Mouse (Mus musculus) embryo, embryonic 10.5 days (tissue): ENCODE data around the gene Phactr1.

Source experiments
- DNase-seq: peaks from one replicate; pipeline ENCODE4 v3.0.0-alpha.2; 2015; ENCODE audit warnings: low spot score

Phactr1 gene

GRCm38 (mm10) chr13:42759170-42759569 lies 78.7 kb downstream of the Phactr1 start:
- no peak for DNase-seq

DNA sequence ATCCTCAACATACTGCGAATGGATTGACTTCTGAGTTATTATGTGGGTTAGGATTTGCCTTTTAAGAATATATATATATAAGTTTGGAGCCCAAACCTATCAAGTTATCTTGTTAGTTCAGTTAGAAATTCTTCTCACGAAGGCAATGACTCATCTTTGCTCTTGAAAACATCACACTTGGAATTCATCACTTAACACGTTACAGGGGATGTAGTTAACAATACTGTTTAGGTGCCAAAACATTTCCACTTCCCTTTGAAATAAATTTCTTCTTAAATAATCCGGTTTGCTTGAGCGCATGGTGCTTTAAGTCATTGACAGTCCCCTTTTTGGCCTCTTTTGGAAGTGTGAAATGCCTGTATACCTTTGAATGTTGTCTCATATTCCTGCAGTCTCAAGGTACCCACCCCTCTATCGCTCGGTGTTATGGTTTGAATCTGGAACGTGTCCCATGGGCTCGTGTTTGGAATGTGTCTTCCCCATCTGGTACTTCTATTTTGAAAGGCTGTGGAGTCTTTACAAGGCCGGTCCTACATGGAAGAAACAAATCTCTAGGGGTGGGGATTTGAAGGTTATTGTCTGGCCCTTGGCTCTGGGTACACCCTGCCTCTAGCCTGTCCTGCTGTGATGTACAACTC lies 80.6 kb downstream of the Phactr1 start:
- no peak for DNase-seq

DNA sequence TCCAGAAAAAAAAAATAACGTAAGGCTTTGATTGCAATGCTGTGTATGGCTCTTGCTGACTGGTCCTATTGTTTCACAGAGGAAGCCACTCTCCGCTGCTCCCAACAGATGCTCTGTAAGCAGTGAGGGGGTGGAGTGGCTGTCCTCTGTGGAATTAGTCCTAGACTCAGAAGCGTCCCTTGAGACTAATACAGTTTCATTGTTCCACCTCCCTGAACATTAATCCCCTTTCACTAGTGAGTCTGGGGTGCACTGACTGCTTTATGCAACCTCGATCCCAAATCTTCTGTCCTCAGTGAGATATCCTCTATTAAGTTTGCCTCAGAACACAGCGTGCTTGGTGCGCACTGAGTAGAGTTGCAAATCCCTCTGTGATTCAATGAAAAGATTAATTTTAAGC lies 91.9 kb downstream of the Phactr1 start:
- DNase-seq, result peak; percentile 24

GRCm38 (mm10) chr13:42774040-42774439 lies 93.6 kb downstream of the Phactr1 start:
- no peak for DNase-seq

DNA sequence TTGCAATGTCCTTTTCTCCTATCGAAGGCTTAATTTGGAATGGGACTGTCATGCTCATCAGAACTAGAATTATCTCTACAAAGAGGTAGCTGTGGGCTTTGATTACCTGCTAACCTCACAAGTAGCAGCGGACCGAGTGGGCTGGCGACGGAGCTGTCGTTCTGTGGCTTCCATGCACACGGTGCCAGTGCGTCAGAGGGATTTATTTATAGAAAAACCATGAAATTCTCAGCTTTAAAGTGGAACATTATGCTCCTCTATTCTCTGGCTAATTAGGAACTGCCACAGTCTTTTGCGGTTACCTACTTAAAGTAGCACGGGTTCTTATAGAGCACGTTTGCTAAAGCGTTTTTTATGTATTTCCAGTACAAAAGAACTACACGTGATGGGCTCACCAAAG lies 101.7 kb downstream of the Phactr1 start:
- DNase-seq, result no peak

DNA sequence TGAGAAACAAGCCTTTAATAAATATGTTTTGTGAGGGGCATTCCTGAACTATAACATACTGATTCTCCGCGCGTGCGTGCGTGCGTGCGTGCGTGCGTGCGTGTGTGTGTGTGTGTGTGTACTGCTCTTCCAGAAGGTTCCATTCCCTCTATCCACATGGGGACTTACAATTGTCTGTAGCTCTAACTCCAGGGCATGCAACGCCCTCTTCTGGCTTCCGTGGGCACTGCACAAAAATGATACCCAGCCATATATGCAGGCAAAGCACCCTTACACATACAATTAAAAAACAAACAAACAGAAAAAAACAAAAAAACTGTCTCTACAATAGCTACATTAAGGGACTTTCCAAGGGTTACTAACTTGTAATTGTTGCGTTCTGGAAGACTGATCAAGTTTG lies 108.8 kb downstream of the Phactr1 start:
- DNase-seq, result no peak

- DNase-seq, result peak; percentile 61
Observed at GRCm38 (mm10) chr13:42792279-42792678, 111.9 kb downstream of the Phactr1 start.

GRCm38 (mm10) chr13:42800523-42800922 lies 120.1 kb downstream of the Phactr1 start:
- DNase-seq, result no peak

DNA sequence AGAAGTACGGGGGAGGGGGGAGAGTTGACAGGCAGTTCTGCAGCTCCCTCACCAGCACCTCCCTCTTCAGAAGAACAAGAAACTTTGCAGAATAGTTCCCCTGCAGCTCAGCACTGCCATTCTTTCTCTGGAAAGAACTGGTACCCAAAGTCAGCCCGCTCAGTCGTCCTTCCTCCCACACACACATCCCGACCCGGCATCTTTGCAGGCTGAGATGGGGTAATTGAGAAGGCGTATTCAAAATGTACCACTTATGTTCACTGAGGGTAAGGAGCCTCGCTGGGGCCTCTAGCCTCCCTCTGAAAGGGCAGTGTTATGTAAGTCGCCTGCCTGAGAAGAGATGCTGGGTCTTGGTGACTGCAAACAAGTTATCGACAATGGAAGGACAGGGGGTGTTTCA lies 123.9 kb downstream of the Phactr1 start:
- DNase-seq, result no peak

- peak; percentile 83 for DNase-seq
Observed at GRCm38 (mm10) chr13:42812762-42813161, 132.3 kb downstream of the Phactr1 start.

- peak; percentile 81 for DNase-seq
Observed at GRCm38 (mm10) chr13:42818378-42818777, 138.0 kb downstream of the Phactr1 start.

- DNase-seq, result no peak
Observed at GRCm38 (mm10) chr13:42820513-42820912, 140.1 kb downstream of the Phactr1 start.

GRCm38 (mm10) chr13:42821426-42822106 lies 141.1 kb downstream of the Phactr1 start:
- DNase-seq, result no peak

DNA sequence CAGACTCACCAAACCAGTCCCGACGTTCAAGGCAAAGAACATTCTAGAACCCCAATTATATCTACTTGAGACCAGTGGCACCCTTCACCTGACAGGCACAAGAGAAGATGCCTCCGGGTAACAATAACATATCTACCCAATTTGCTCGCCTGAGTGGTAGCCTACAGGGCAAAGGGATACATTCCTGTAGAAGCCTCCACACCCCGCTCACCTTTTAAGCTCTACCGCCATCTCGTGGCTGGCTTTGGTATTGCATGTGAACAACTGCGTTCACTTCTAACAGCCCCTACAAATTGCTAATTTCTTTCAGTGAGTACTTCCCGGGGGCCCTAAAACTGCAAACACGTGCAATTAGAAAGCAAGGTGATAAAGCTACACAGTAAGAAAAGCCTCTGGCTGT lies 142.1 kb downstream of the Phactr1 start:
- peak; percentile 91 for DNase-seq

- DNase-seq, result no peak
Observed at GRCm38 (mm10) chr13:42823875-42824274, 143.5 kb downstream of the Phactr1 start.

DNA sequence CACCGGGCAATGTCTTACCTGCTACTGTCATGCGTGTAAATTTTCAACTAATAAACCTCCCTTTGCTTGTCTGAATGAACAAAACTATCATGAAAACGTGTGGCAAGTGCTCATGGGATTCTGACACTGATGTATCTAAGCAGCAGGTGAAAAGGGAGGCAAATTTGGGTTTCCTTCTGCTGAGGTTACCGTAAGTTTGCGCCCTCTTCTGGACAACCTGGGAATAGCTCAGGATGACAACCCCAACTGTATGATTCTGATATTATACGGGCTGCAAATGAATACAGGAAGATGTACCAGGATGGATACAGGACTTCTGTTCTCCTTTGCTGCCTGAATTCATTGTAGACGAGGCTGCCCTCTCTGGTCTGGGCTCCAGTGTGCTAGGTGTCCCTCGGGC lies 146.2 kb downstream of the Phactr1 start:
- peak; percentile 53 for DNase-seq

DNA sequence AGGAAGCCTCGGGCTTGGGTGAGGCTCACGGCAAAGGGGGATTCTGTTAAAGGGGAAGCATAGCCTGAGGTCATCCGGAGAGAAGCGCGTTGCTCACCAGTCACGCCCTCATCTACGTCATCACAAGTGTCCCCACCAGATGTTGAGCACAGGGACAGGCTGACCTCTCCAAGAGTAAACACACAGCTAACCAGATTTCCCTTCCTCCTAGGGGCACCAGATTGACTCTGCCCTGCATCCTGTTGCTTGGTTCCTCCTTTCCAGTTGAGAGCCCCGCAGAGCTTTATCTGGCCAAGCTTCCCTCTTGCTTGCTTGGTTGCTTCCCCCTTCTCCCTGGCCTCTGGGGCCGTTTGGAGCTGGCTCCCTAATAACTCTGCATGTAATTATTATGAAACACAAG lies 148.6 kb downstream of the Phactr1 start:
- no peak for DNase-seq

DNA sequence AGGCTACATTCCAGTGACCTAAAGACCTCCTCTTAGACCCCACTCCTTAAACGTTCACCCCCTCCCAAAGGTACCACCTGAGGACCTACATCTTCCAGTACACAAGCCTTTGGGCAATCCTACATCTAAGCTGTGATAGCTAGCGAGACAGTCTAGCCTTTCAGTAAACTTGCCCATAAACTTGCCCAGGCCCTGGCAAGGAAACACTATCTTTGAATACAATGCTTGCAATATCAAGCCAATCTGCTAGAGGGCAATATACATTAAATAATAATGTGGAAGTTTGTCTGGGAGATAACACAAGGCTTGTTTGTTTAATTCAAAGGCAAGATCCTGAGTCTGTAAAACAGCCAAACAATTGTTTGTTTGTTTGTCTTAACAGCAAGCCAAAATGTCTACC lies 155.0 kb downstream of the Phactr1 start:
- DNase-seq, result peak; percentile 58

DNA sequence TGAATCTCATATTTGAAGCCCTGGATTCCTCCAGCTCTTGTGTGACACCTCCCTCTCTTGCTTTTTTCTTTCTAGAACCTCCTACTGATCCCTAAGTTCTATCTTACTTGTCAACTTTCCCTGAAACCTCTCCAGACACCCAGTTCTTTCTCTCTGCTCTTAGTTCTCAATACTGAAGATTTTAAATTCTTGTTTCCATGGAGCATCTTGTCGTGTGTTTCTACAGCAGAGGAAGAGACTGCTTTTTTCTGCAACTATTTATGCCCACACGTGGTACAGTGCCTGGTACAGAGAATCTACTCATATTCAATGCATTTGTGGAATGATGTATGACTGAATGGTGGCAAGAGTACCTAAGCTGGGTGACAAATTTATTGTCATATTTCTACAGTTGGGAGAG lies 158.9 kb downstream of the Phactr1 start:
- DNase-seq, result no peak

GRCm38 (mm10) chr13:42852086-42852485 lies 171.7 kb downstream of the Phactr1 start:
- DNase-seq, result no peak

GRCm38 (mm10) chr13:42853900-42854595 lies 173.6 kb downstream of the Phactr1 start:
- peak; percentile 18 for DNase-seq

GRCm38 (mm10) chr13:42866162-42866941 lies 185.9 kb downstream of the Phactr1 start:
- peak; percentile 62 for DNase-seq
